Mouse (Mus musculus) G1E (cell line): ENCODE measurements around the gene Lsm2.

Experiments
- CTCF ChIP-seq: IDR thresholded peaks from 2 replicates; pipeline ENCODE4 v1.5.1; 2012; ENCODE audit warnings: low read depth, low read length, inconsistent platforms, mixed read lengths
- TAL1 ChIP-seq: conservative IDR thresholded peaks from 2 replicates; pipeline ENCODE4 v1.6.1; 2012; ENCODE audit warnings: low read depth, low read length, inconsistent platforms, mixed read lengths

- TF ChIP-seq CTCF (no peak), TAL1 (no peak)
These were observed 32.1 kb upstream of the Lsm2 start for GRCm38 (mm10) chr17:34949553-34949969.
